Mouse (Mus musculus) testis, adult 2 months (tissue): ENCODE measurements around the gene Sfxn4.

Experiments
- CTCF ChIP-seq: fragments of 200-500 bp; IDR thresholded peaks from 2 replicates; pipeline ENCODE4 v1.5.1; 2012; ENCODE audit warnings: low read depth, mild to moderate bottlenecking, inconsistent platforms, low read length, moderate library complexity; ENCODE audit not compliant: control insufficient read depth, insufficient read depth, insufficient replicate concordance
- POLR2A ChIP-seq: fragments of 200-500 bp; IDR thresholded peaks from 2 replicates; pipeline ENCODE4 v1.6.1; 2012; ENCODE audit warnings: low read depth, mild to moderate bottlenecking, inconsistent platforms, low read length, moderate library complexity; ENCODE audit not compliant: control insufficient read depth

DNA sequence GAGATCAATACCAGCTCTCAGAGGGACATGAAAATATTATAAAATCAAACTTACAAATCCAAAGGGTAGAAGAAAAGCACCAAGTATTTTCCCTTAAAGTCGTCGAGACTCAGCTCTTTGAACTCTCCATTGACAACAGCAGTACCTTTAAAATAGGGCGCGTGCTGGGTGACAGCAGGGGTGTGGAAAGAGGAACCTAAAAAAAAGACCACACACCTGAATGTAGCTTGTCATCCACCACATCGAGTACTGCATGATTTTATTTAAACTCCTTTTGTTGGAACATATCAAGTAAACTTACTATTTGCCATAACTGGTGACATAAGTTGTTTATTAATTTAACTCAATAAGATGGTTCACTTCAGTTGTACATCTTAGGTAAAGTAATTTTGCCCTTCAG, 10.1 kb upstream of the Sfxn4 start:
- TF ChIP-seq POLR2A (no peak), CTCF (no peak)
